Mouse (Mus musculus) urinary bladder, postnatal 10 days (tissue): ENCODE measurements around the gene Rgs10.
"Not testable (repeated sequence)": the region's sequence is repeated elsewhere in the genome, so short reads cannot be mapped to it uniquely, and the experiment has no call there.

ENCODE experiments used
- DNase-seq: peaks from one replicate; pipeline ENCODE4 v3.0.0; 2022; ENCODE audit warnings: low spot score

The Rgs10 gene

DNA sequence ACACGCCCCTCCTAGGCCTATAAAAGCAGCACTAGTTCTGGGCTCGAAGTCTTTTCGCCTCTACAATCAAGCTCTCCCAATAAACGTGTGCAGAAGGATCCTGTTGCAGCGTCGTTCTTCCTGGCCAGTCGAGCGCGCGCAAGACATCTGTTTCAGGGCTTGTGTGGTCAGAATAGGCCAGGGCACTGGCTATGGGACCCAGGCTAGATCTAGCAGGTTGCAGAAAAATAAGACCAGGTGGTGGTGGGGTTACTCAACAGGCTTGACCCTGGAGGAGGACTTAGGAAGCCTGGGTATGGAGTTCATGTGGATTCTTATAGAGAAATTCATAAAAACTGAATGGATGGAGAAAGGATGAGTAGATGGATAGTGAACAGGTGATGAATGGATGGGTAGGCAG, 75.9 kb downstream of the Rgs10 start:
- DNase-seq, result not testable (repeated sequence)

DNA sequence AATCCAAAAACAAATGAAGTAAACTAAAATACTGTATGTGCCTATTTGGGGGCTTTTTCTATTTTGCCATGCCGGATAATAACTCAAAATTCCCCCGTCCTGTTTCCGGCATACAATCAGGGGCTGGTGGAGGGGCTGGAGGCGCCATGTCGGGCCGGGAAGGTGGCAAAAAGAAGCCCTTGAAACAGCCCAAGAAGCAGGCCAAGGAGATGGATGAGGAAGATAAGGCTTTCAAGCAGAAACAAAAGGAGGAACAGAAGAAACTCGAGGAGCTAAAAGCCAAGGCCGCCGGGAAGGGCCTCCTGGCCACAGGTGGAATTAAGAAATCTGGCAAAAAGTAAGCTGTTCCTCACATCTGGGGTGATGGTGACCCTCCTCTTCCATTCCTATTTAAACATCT, 78.2 kb downstream of the Rgs10 start:
- not testable (repeated sequence) for DNase-seq

DNA sequence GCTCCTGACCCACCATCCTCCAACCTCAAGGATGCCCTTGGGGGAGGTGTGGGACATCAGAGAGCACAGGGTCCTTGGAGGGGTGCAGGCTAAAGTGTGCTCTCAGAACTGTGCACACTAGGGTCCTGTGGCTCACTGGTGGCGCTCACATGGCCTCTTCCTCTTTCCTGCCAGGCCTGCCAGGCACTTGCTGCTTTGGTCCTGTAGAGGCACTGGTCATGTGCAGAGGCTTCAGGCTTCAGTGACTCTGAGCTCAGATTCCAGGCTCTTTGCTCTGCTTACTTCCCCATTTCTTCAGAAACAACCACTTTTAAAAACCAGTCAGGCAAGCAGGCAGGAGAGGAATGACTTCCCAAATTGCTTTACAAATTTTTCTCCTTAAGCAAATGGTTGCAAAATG, 85.7 kb downstream of the Rgs10 start:
- no peak for DNase-seq

DNA sequence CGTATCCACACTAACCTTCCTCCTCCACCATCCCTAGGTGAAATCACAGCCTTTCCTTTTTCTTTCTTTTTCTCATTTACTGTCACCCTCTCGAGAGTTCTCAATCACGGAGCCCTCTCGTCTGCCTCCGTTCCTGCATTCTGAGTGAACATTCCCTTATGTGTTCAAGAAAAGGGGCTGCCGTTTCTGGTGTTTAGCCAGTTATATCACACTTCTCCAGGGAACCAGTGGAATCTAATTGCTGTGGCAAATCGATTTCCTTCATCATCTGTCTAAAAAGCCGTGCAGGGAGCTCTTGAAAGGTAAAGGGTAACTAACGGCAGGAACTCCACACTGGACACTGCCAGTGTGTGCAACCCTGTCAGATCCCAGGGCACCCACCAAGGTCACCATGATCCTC, 87.6 kb downstream of the Rgs10 start:
- DNase-seq, result no peak

DNA sequence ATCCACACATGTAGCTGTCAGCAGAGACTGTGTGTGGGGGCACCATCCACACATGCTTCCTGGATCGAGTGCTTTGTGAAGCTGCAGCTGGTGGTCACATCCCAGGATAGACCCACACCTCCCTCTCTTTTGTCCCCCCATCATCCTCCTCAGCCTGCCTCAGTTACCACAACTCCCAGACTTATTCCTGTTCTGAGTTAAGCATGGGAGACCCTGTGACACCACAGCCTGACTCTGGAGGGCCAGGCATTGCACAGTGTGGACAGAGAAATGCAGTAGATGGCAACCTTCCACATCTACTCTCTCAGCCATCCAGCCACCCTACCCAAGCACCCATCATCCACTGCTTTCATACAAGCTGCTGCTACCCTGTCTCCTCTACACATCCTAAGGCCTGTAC, 93.6 kb downstream of the Rgs10 start:
- DNase-seq, result no peak
